Mouse (Mus musculus) spleen, adult 12 weeks (tissue): ENCODE measurements around the gene Prkar1a.

Experiments used
- DNase-seq: peaks from one replicate; pipeline ENCODE4 v3.0.0; 2022; ENCODE audit warnings: low spot score

Gene Prkar1a

GRCm38 (mm10) chr11:109673741-109674140 lies 24.5 kb downstream of the Prkar1a start:
- DNase-seq, result no peak

GRCm38 (mm10) chr11:109674542-109674941 lies 25.3 kb downstream of the Prkar1a start:
- no peak for DNase-seq

- no peak for DNase-seq
Observed at GRCm38 (mm10) chr11:109675208-109675607, 26.0 kb downstream of the Prkar1a start.

- DNase-seq, result no peak
Observed at GRCm38 (mm10) chr11:109675771-109676170, 26.6 kb downstream of the Prkar1a start.

- no peak for DNase-seq
Observed at GRCm38 (mm10) chr11:109676621-109677373, 27.6 kb downstream of the Prkar1a start.

GRCm38 (mm10) chr11:109678291-109678690 lies 29.1 kb downstream of the Prkar1a start:
- DNase-seq, result no peak

- no peak for DNase-seq
Observed at GRCm38 (mm10) chr11:109680934-109681333, 31.7 kb downstream of the Prkar1a start.

GRCm38 (mm10) chr11:109681556-109681955 lies 32.4 kb downstream of the Prkar1a start:
- DNase-seq, result no peak

- DNase-seq, result no peak
Observed at GRCm38 (mm10) chr11:109682221-109682620, 33.0 kb downstream of the Prkar1a start.

- DNase-seq, result no peak
Observed at GRCm38 (mm10) chr11:109689539-109689938, 40.3 kb downstream of the Prkar1a start.

GRCm38 (mm10) chr11:109692737-109693136 lies 43.5 kb downstream of the Prkar1a start:
- DNase-seq, result no peak

GRCm38 (mm10) chr11:109696519-109696918 lies 47.3 kb downstream of the Prkar1a start:
- DNase-seq, result no peak

- DNase-seq, result no peak
Observed at GRCm38 (mm10) chr11:109697089-109697643, 48.0 kb downstream of the Prkar1a start.

GRCm38 (mm10) chr11:109698740-109699139 lies 49.5 kb downstream of the Prkar1a start:
- no peak for DNase-seq

GRCm38 (mm10) chr11:109699784-109700183 lies 50.6 kb downstream of the Prkar1a start:
- no peak for DNase-seq

- no peak for DNase-seq
Observed at GRCm38 (mm10) chr11:109700761-109701160, 51.6 kb downstream of the Prkar1a start.

GRCm38 (mm10) chr11:109702031-109702815 lies 53.0 kb downstream of the Prkar1a start:
- DNase-seq, result no peak

- DNase-seq, result no peak
Observed at GRCm38 (mm10) chr11:109703845-109704244, 54.6 kb downstream of the Prkar1a start.

GRCm38 (mm10) chr11:109704311-109705205 lies 55.4 kb downstream of the Prkar1a start:
- DNase-seq, result no peak

- no peak for DNase-seq
Observed at GRCm38 (mm10) chr11:109705336-109706054, 56.3 kb downstream of the Prkar1a start.

- no peak for DNase-seq
Observed at GRCm38 (mm10) chr11:109706055-109706412, 56.8 kb downstream of the Prkar1a start.
